Mouse (Mus musculus) ES-Bruce4 (cell line): ENCODE data around the gene D930007J09Rik. TPM values are rescaled to one million over a fixed set of nuclear protein-coding genes. Genes with fewer than 3 reads are reported as not detected.

Source experiments
- H3K27ac ChIP-seq: 2 replicates; pipeline ENCODE4 v1.5.1; 2012; ENCODE audit warnings: low read length, inconsistent platforms; ENCODE audit not compliant: insufficient read depth
- H3K27me3 ChIP-seq: 2 replicates; pipeline ENCODE4 v1.6.1; 2012; ENCODE audit warnings: mild to moderate bottlenecking, low read length, inconsistent platforms; ENCODE audit not compliant: control insufficient read depth, poor library complexity, insufficient read depth, severe bottlenecking
- H3K36me3 ChIP-seq: 2 replicates; pipeline ENCODE4 v1.6.1; 2012; ENCODE audit warnings: inconsistent platforms, mild to moderate bottlenecking, low read length, moderate library complexity; ENCODE audit not compliant: control insufficient read depth, poor library complexity, insufficient read depth, severe bottlenecking
- H3K4me1 ChIP-seq: one replicate; pipeline ENCODE4 v1.8.1; 2011; ENCODE audit warnings: low read length; ENCODE audit not compliant: control insufficient read depth, insufficient read depth
- H3K4me3 ChIP-seq: 2 replicates; pipeline ENCODE4 v1.5.1; 2011; ENCODE audit warnings: low read depth, mild to moderate bottlenecking, low read length
- H3K9ac ChIP-seq: 2 replicates; pipeline ENCODE4 v1.6.1; 2012; ENCODE audit warnings: low read depth, mild to moderate bottlenecking, inconsistent platforms; ENCODE audit not compliant: poor library complexity, severe bottlenecking
- H3K9me3 ChIP-seq: replicated peaks from 2 replicates; pipeline ENCODE4 v1.6.1; 2012; ENCODE audit warnings: mild to moderate bottlenecking, low read length, inconsistent platforms; ENCODE audit not compliant: control insufficient read depth, poor library complexity, insufficient read depth, severe bottlenecking
- CTCF ChIP-seq: IDR thresholded peaks from one replicate; pipeline ENCODE4 v1.8.1; 2011; ENCODE audit warnings: low read depth, low read length
- EP300 ChIP-seq: IDR thresholded peaks from 2 replicates; pipeline ENCODE4 v1.6.1; 2011; ENCODE audit warnings: low read depth, low read length; ENCODE audit not compliant: insufficient read depth
- POLR2A ChIP-seq: IDR thresholded peaks from one replicate; pipeline ENCODE4 v1.8.1; 2011; ENCODE audit warnings: low read length; ENCODE audit not compliant: insufficient read depth
- polyA plus RNA-seq: library from polyadenylated mRNA; stranded (reverse); fragments of >200 nt; gene quantifications from 2 replicates; pipeline ENCODE4 v1.2.4, GENCODE M21; 2011; ENCODE audit warnings: low read depth; ENCODE audit not compliant: missing spikeins, insufficient read depth, insufficient read length

Gene D930007J09Rik
- polyA plus RNA-seq, 1 experiment, result not detected

- Histone ChIP-seq H3K4me1 (no peaks in the 10 kb centered on the region), H3K27ac (no peak overlapping the region), H3K27me3 (no peaks in the 10 kb centered on the region), H3K36me3 (no peaks in the 10 kb centered on the region), H3K4me3 (no peak overlapping the region), H3K9me3 (no peaks in the 10 kb centered on the region), H3K9ac (no peak overlapping the region)
- TF ChIP-seq EP300 (no peak), POLR2A (no peak), CTCF (no peak)
Measured at GRCm38 (mm10) chr13:32795166-32795565, 7.5 kb downstream of the D930007J09Rik start.

GRCm38 (mm10) chr13:32794619-32795018 lies 8.0 kb downstream of the D930007J09Rik start:
- Histone ChIP-seq H3K27me3 (no peaks in the 10 kb centered on the region), H3K9me3 (no peaks in the 10 kb centered on the region), H3K9ac (no peak overlapping the region), H3K36me3 (no peaks in the 10 kb centered on the region), H3K4me1 (no peaks in the 10 kb centered on the region), H3K4me3 (no peak overlapping the region), H3K27ac (no peak overlapping the region)
- no peak for TF ChIP-seq POLR2A
- no peak for TF ChIP-seq EP300
- no peak for TF ChIP-seq CTCF

DNA sequence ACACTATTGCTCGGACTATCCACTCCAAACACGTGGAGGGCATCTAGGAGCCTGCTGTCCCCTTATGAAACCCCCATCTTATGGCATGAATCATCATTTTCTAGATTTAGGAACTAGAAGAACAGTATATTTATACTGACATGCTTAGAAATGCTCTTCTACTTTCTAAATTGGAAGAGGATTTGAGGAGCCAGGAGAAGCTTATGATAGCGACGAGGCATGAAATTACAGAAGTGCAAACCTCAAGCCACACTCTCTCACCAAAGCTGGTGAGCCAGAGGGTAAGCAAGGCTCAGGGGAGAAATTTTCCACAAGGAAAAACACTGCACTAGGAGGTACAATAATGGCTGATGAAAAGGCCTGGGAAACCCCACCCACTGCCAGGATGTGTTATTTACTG lies 12.9 kb downstream of the D930007J09Rik start:
- no peak overlapping the region for H3K9ac ChIP-seq
- no peak overlapping the region for H3K27ac ChIP-seq
- no peaks in the 10 kb centered on the region for H3K9me3 ChIP-seq
- no peaks in the 10 kb centered on the region for H3K4me1 ChIP-seq
- H3K36me3 ChIP-seq, result no peaks in the 10 kb centered on the region
- H3K27me3 ChIP-seq, result no peaks in the 10 kb centered on the region
- TF ChIP-seq POLR2A (no peak), EP300 (no peak), CTCF (no peak)
- H3K4me3 ChIP-seq, result no peak overlapping the region

DNA sequence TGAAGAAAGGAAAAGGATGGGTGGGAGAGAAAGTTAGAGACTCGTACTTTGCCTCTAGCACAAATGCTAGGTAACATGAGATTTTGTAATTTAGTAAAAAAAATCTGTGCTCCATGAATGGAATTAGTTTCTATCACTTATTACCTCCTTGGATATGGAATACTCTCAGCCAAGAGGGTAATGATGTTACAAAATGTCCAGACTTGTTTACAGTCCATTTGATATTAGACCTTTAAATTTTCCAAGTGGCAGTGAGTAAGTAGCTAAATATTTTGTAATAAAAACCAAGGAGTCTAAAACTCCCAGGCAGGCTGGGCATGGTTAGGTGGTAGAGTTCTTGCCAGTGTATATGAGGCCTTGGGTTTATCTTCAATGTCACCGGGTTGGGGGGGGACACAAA lies 15.1 kb downstream of the D930007J09Rik start:
- H3K36me3 ChIP-seq, result no peaks in the 10 kb centered on the region
- no peaks in the 10 kb centered on the region for H3K4me1 ChIP-seq
- no peak overlapping the region for H3K27ac ChIP-seq
- no peaks in the 10 kb centered on the region for H3K9me3 ChIP-seq
- H3K9ac ChIP-seq, result no peak overlapping the region
- H3K4me3 ChIP-seq, result no peak overlapping the region
- no peaks in the 10 kb centered on the region for H3K27me3 ChIP-seq
- TF ChIP-seq POLR2A, result no peak
- TF ChIP-seq EP300, result no peak
- TF ChIP-seq CTCF, result no peak

DNA sequence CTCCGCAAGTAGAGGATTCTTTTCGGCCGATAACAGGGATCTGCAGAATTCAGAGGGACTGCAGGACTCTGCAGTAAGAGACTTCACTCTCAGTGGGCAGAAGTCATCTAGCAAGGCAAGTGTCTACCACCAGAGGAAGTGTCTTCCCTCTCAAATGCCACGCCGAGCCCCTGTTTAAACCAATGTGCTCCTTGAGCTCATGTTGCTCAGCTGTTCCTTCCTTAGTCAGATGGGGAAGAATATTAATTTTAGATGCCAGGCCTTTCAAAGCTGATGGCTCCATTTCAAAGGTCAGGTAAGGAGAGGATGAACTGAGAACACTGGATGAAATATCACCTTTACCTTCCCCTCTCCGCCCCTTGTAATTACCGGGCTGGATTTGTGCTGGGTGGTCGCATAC lies 18.8 kb downstream of the D930007J09Rik start, which contains the start of gene Mylk4:
Gene Mylk4, minus strand, starts transcription at position 139 of the 400 bp plus-strand sequence.
- TF ChIP-seq EP300 (no peak), POLR2A (no peak), CTCF (no peak)
- H3K27me3 ChIP-seq, result no peaks in the 10 kb centered on the region
- H3K27ac ChIP-seq, result no peak within 1 kb of the TSS
- H3K9ac ChIP-seq, result no peak within 1 kb of the TSS
- H3K4me1 ChIP-seq, result no peaks in the 10 kb centered on the region
- no peaks in the 10 kb centered on the region for H3K9me3 ChIP-seq
- H3K36me3 ChIP-seq, result no peaks in the 10 kb centered on the region
- no peak within 1 kb of the TSS for H3K4me3 ChIP-seq

- Histone ChIP-seq H3K9ac (no peak overlapping the region), H3K36me3 (no peaks in the 10 kb centered on the region), H3K4me3 (no peak overlapping the region), H3K27me3 (no peaks in the 10 kb centered on the region), H3K27ac (no peak overlapping the region), H3K9me3 (no peaks in the 10 kb centered on the region), H3K4me1 (no peaks in the 10 kb centered on the region)
- no peak for TF ChIP-seq EP300
- TF ChIP-seq POLR2A, result no peak
- no peak for TF ChIP-seq CTCF
Measured at GRCm38 (mm10) chr13:32783055-32783454, 19.6 kb downstream of the D930007J09Rik start.
